Mouse (Mus musculus): ENCODE measurements at regions not wholly inside any gene's neighbourhood (a gene's known extent, or its start where the extent isn't known, plus 50 kb on each side); places are given as distances from the start of the nearest gene placed in this dataset.
"Not testable (repeated sequence)": the region's sequence is repeated elsewhere in the genome, so short reads cannot be mapped to it uniquely, and the experiment has no call there.

- DNase-seq (ENCODE audit: low read depth, low spot score), result no peak
Observed at GRCm38 (mm10) chr9:9606322-9606721, 367.4 kb upstream of the Arhgap42 start.

DNA sequence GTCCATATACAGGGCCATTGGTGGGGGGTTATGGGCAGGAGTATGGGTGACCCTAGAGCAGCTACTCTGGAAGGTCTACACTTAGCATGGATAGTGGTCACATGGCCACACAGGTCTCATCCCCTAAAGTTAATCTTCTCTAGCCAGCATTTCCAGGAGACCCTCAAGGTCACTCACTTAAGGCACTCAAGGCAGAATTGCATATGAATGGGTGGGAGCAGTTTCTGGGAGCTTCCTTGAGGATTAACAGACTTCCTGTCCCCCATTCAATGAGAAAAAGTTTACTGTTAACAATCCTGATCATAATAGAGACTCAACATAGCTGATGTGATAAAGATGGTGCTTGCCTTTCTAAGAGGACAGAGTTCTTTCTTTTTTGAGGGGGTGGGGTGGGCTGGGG lies 352.4 kb upstream of the Arhgap42 start:
- DNase-seq (ENCODE audit: low read depth, low spot score), result no peak

DNA sequence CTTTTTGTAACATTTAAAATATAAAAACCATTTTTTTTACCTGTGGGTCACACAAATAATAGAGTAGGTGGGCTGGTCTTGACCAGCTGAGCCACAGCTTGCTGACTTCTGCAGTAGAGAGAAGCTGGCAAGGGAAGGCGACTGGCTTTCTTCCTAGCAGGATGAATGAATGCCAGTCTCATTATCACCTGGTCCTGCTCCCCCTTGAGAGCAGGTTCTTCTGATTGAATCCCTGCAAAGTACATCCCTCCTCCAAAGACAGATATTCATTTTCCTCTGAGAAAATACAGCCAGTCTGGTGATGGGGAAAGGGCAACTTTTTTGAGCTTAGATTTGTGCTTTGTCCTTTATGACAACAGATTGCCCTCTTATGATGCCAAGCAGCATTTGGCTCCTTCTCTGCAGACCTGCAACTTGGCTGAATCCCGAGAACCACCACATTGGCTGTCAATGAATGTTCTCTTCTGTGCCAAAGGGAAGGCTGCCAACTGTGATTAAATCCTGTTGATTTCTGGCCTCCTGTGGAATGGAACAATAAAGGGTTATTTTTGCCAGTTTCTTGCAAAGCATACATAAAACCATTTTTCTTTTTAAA lies 344.2 kb upstream of the Arhgap42 start:
- DNase-seq (ENCODE audit: low read depth, low spot score), result no peak

DNA sequence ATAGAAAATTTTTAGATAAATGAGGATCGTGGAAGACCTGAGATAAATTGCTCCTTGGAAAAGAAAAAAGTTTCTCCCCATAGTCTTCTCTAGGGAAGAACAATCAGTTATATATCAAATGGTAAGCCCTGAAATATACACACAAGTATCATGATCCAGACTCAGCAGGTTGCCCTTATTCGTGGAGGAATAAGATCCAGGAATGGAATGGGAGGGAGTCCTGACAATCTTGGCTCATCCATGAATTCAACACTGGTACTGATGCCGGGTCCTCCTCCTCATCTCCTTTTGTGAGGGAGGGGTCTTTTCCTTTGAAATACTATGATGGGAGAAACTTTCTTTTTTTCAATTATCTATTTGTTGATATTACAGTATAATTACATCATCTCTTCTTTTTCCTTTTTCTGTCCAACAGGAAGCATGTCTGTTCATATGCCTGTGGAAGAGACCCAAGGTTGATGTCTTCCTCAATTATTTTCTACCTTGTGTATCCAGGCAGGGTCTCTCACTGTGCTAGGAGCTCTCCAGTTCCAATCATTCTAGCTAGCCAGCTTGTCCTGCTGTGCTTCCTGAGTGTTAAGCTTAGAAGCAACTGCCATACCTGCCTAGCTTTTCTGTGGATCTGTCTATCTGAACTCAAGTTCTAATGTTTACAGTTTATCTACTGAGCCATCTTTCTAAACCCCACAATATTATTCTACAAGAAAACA lies 343.6 kb upstream of the Arhgap42 start:
- DNase-seq (ENCODE audit: low read depth, low spot score), result no peak

- no peak for DNase-seq (ENCODE audit: low read depth, low spot score)
Observed at GRCm38 (mm10) chr9:9568040-9568649, 329.2 kb upstream of the Arhgap42 start.

- DNase-seq (ENCODE audit: low read depth, low spot score), result no peak
Observed at GRCm38 (mm10) chr9:9564551-9564950, 325.6 kb upstream of the Arhgap42 start.

- no peak for DNase-seq (ENCODE audit: low read depth, low spot score)
Observed at GRCm38 (mm10) chr9:9548657-9549056, 309.8 kb upstream of the Arhgap42 start.

- no peak for DNase-seq (ENCODE audit: low read depth, low spot score)
Observed at GRCm38 (mm10) chr9:9547570-9547969, 308.7 kb upstream of the Arhgap42 start.

DNA sequence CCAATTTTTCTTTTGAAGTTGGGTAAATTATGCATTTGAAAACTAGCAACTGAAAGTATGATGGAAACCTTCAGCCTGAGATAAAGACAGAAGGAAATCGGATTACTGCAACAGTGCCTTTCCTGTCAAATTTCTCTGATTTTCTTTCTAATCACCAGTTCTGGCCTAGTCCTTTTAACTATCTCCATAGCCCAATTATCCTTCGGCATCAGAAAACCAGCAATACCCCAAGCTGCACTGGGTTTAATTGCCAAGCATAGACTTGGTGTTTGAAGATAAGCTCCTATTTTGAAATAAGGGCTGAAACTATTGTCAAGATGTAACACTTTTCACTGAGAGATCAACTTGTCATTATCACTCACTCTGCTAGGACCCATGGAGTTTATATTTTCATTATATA lies 308.2 kb upstream of the Arhgap42 start:
- DNase-seq (ENCODE audit: low read depth, low spot score), result no peak

- DNase-seq (ENCODE audit: low read depth, low spot score), result no peak
Observed at GRCm38 (mm10) chr9:9500345-9500744, 261.4 kb upstream of the Arhgap42 start.

DNA sequence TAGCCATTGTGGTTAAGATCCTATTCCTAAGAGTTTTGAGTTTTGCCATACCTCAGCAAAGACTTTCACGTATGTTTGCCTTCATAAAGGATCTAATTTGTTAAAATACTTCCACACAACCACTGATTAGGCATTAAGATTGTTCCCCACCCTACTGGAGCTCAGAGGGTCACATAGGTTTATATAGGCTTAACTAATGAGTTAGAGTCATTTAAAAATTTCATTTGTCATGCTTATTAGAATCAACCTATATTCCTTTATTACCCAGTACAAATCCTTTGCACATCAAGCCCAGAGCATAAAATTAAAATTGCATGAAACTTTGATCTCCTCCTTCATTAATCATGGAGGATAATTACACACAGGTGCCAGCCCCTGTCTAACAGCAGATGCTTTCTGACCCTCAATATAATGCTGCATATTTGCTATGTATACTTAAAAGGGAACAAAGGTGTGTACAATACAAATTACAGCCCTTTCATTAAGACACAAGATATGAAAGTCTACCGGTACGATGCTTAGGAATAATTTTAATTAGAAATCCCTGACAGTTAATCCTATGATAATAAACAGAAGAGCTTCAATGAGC lies 254.8 kb upstream of the Arhgap42 start:
- no peak for DNase-seq (ENCODE audit: low read depth, low spot score)

- no peak for DNase-seq (ENCODE audit: low read depth, low spot score)
Observed at GRCm38 (mm10) chr9:9477145-9477544, 238.2 kb upstream of the Arhgap42 start.

DNA sequence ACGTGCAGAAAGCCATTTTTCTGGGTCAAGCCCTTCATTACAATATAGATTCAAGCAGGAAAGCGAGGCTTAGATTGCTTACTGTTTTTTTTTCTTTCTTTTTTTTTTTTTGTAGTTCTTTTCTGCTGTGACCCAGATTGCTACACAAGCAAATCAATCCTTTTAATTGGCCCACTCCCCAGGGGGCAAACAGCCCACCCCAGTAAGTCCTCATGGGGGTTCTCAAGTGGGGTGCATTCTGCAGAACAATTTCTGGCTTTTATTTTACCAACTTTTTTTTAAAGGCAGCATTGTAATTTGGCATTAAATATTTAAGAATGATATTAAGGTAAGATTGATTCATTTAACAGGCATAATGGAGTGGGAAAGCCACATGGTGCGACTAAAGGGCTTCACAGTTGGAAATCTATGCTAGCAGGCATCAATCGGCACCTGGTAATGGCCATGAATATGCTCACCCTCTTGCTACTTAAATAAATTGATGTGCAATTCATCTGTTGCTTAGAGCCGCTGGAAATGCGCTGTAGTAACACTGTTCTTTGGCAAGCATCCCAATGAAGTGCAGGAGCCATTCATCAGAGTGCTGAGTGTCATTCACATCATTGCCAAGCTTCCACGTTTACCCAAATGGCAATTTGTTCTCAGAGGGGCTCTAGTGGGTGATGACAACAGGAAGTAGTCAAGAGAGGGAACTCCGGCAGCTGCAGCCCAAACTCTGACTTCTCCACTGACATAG lies 236.3 kb upstream of the Arhgap42 start:
- no peak for DNase-seq (ENCODE audit: low read depth, low spot score)

GRCm38 (mm10) chr9:9444213-9444612 lies 205.3 kb upstream of the Arhgap42 start:
- DNase-seq (ENCODE audit: low read depth, low spot score), result no peak

DNA sequence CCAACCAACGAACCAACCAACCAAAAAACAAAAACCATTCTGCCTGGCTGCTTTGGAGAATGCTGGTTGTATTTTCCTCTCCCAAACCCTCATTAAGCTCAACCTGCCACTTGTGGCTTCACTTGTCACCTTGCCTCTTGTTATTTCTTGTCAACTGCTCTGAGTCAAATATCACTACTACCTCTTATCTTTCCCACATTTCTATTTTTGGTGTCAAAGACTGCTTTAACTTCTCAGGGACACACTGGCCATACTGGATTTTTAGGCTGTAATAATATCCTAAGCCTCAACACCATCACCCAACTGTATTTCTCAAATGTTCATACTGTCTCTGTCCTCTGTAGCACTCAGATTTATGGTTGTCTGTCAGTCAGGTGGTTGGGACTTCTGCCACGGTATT lies 181.4 kb upstream of the Arhgap42 start:
- no peak for DNase-seq (ENCODE audit: low read depth, low spot score)

DNA sequence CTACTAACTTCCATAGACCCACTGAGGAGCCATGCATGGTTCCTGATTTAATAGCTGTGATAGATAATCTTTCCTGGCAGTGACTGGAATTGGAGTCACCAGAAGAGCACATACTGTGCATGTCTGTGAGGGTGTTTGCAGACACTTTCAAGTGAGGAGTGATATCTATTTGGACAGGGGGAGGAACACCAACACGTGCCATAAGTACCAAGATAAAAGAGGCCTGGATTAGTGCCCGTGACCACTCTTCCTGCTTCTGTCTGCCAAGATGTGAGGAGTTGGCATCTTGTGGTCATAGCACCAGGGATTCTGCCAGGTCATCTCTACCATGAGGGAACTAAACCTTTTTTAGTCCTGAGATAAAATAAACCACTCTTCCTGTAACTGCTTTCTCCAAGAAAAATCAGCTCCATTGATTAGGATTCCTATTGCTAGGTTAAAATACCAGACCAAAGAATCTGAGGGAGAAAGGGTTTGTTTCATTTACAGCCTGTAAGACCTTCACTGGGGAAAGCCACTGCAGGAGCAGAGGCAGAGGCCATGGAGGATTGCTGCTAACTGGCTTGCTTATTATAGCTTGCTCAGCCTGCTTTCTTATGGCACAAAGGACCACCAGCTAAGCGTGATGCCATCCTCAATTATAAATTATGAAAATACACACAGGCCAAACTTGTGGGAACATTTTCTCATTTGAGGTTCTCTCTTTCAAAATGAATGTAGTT lies 173.7 kb upstream of the Arhgap42 start:
- DNase-seq (ENCODE audit: low read depth, low spot score), result no peak

- not testable (repeated sequence) for DNase-seq (ENCODE audit: low read depth, low spot score)
Observed at GRCm38 (mm10) chr9:9394190-9394589, 155.3 kb upstream of the Arhgap42 start.

- DNase-seq (ENCODE audit: low read depth, low spot score), result peak; percentile 17
Observed at GRCm38 (mm10) chr9:9376650-9377189, 137.8 kb upstream of the Arhgap42 start.

- DNase-seq (ENCODE audit: low read depth, low spot score), result peak; percentile 64
Observed at GRCm38 (mm10) chr9:9375304-9375904, 136.5 kb upstream of the Arhgap42 start.

- DNase-seq (ENCODE audit: low read depth, low spot score), result no peak
Observed at GRCm38 (mm10) chr9:9372594-9372993, 133.7 kb upstream of the Arhgap42 start.

DNA sequence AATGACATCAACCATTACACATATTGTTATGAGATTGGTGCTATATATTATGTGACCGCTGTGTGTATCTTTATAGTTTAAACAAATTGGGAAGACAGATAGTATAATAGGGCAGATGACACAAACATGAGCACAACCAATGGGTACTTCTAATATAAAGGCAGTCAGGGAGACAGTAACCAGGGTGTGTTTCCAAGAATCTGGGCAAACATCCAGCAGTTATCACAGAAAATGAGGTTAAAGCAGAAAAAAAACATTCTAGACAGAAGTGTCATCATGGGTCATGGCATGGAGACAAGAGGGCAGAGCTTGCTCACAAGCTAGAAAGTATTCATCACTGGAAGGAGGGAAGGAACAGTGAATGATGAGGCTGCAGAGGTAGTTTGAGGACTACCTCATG lies 129.8 kb upstream of the Arhgap42 start:
- no peak for DNase-seq (ENCODE audit: low read depth, low spot score)

All from embryo, embryonic 11.5 days (tissue).